Mouse (Mus musculus) midbrain, embryonic 13.5 days (tissue): ENCODE results near the gene Hsf5. TPM values are rescaled to one million over a fixed set of nuclear protein-coding genes. Genes with fewer than 3 reads are reported as not detected.
A peak's percentile ranks its signal among the peaks of the same experiment; 100 is the strongest.

ENCODE experiments used
- ATAC-seq: fragments of 200-750 bp; cut with Nextera tagmentation; 2 replicates; pipeline ENCODE4 v1.8.0; 2017; ENCODE audit warnings: mild to moderate bottlenecking, moderate TSS enrichment, moderate library complexity
- H3K27ac ChIP-seq: fragments of 300-500 bp; sonication (generic); 2 replicates; pipeline ENCODE4 v1.5.1; 2015; ENCODE audit warnings: inconsistent platforms, mild to moderate bottlenecking, moderate library complexity
- H3K27me3 ChIP-seq: fragments of 300-500 bp; sonication (generic); 2 replicates; pipeline ENCODE4 v1.6.1; 2015; ENCODE audit warnings: mild to moderate bottlenecking, inconsistent platforms
- H3K36me3 ChIP-seq: fragments of 300-500 bp; sonication (generic); 2 replicates; pipeline ENCODE4 v1.6.1; 2015; ENCODE audit warnings: mild to moderate bottlenecking, inconsistent platforms
- H3K4me1 ChIP-seq: fragments of 300-500 bp; sonication (generic); replicated peaks from 2 replicates; pipeline ENCODE4 v1.6.1; 2015; ENCODE audit warnings: inconsistent platforms
- H3K4me2 ChIP-seq: fragments of 300-500 bp; sonication (generic); replicated peaks from 2 replicates; pipeline ENCODE4 v1.6.1; 2015; ENCODE audit warnings: moderate library complexity, mild to moderate bottlenecking, inconsistent platforms
- H3K4me3 ChIP-seq: fragments of 300-500 bp; sonication (generic); replicated peaks from 2 replicates; pipeline ENCODE4 v1.5.1; 2015; ENCODE audit warnings: mild to moderate bottlenecking, inconsistent platforms
- H3K9ac ChIP-seq: fragments of 300-500 bp; sonication (generic); replicated peaks from 2 replicates; pipeline ENCODE4 v1.6.1; 2015; ENCODE audit warnings: mild to moderate bottlenecking, inconsistent platforms
- H3K9me3 ChIP-seq: fragments of 300-500 bp; sonication (generic); 2 replicates; pipeline ENCODE4 v1.6.1; 2016; ENCODE audit warnings: mild to moderate bottlenecking, inconsistent platforms
- WGBS: fragments of 180-500 bp; shearing (Covaris S2); methylation state at CpG from one replicate; pipeline ENCODE4 v1.1.7; 2015; 5-methylcytosine and 5-hydroxymethylcytosine counted together
- polyA plus RNA-seq: library from polyadenylated mRNA; unstranded; fragments of >200 nt; fragmentation: Nextera tagmentation; extraction: Ambion mirVana; gene quantifications from 2 replicates; pipeline ENCODE4 v1.2.1, GENCODE M21; 2015

The Hsf5 gene
- polyA plus RNA-seq, 1 experiment from 2014 or later, result 0.40 TPM

GRCm38 (mm10) chr11:87613972-87614371 is 3.0 kb upstream of the Hsf5 start:
- no peak overlapping the region for H3K4me2 ChIP-seq
- 92% methylated on average over 7 of the region's 7 CpGs for WGBS

DNA sequence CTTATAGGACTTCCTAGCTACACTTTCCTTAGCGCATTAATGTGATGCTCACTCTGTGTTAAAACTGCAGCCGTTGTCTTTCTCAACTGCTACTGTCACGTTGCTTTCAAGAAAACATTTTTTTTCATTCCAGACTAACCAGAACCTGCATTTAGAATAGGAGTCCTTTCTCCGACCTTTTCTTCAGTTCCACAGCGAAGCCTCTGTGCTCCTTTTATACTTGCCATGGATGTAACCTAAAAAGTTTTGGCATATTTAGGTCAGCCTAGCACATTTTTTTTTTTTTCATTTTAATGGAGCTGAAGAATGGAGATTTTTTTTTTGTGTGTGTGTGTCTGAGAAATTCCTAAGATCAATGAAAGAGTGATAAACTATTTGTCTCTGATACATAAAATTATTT is 1.4 kb upstream of the Hsf5 start:
- Histone ChIP-seq H3K27me3 (no peaks in the 10 kb centered on the region), H3K27ac (no peak overlapping the region), H3K9me3 (no peaks in the 10 kb centered on the region), H3K9ac (no peak overlapping the region), H3K4me1 (0 out of 2 replicates have a peak, but pooled peaks cover 7% of the 10 kb centered on the region), H3K36me3 (peaks cover 82% of the 10 kb centered on the region), H3K4me3 (no peak overlapping the region), H3K4me2 (no peak overlapping the region)
- WGBS, result 95% methylated on average over 5 of the region's 5 CpGs
- ATAC-seq, result no peak

More at GRCm38 (mm10) chr11:87613972-87614371, 3.0 kb upstream of the Hsf5 start:
- no peak overlapping the region for H3K4me3 ChIP-seq
- H3K4me1 ChIP-seq, result 0 out of 2 replicates have a peak, but pooled peaks cover 7% of the 10 kb centered on the region
- H3K36me3 ChIP-seq, result peaks cover 98% of the 10 kb centered on the region
- ATAC-seq, result no peak
- no peaks in the 10 kb centered on the region for H3K27me3 ChIP-seq
- H3K27ac ChIP-seq, result no peak overlapping the region
- no peak overlapping the region for H3K9ac ChIP-seq
- H3K9me3 ChIP-seq, result no peaks in the 10 kb centered on the region

DNA sequence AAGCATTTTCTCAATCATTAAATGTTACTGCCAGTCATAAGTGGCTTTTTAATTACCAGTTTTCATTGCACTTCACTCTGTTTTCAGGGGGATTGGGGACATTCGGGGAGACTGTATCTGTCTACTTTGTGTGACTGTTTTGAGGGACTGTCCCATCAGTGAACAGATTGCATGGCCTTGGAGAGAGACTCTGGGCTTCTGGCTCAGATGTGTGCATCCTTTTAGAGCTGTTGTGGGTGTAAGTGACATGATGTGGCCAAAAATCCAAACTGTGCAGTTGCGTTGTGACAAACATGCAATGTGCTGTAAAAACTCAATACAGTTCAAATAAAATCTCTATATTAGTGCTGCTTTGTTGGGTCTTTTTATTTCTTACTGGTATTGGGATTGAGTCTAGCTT is 1.0 kb upstream of the Hsf5 start:
- Histone ChIP-seq H3K27ac (no peak overlapping the region), H3K4me1 (0 out of 2 replicates have a peak, but pooled peaks cover 7% of the 10 kb centered on the region), H3K36me3 (peaks cover 78% of the 10 kb centered on the region), H3K4me3 (no peak overlapping the region), H3K4me2 (no peak overlapping the region), H3K27me3 (no peaks in the 10 kb centered on the region), H3K9me3 (no peaks in the 10 kb centered on the region), H3K9ac (no peak overlapping the region)
- no peak for ATAC-seq
- 93% methylated on average over 2 of the region's 2 CpGs for WGBS

GRCm38 (mm10) chr11:87617606-87618005 is 642 bp downstream of the Hsf5 start:
- Histone ChIP-seq H3K9ac (no peak overlapping the region), H3K27me3 (no peaks in the 10 kb centered on the region), H3K27ac (no peak overlapping the region), H3K9me3 (no peaks in the 10 kb centered on the region), H3K4me1 (0 out of 2 replicates have a peak, but pooled peaks cover 4% of the 10 kb centered on the region), H3K4me3 (no peak overlapping the region), H3K36me3 (peaks cover 64% of the 10 kb centered on the region), H3K4me2 (no peak overlapping the region)
- no peak for ATAC-seq
- WGBS, result 98% methylated on average over 32 of the region's 32 CpGs

DNA sequence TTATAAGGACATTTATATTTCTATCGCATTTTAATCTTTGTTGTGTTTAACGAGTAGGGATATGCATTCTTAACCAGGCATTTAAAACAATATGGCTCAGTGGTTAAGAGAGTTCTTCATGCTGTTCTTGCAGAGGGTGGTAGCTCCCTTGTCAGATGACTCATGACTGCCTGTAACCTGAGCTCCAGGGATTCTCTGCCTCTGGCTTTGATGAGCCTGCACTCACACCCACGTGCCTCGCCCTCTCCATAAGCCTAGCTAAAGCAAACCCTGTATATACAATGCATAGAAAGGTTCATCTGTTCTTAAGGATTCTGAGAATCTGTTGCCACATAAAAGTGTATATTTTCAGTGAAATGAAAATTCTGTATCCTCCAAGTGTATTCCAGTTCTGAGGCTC is 6.2 kb downstream of the Hsf5 start:
- H3K36me3 ChIP-seq, result peaks cover 46% of the 10 kb centered on the region
- no peaks in the 10 kb centered on the region for H3K27me3 ChIP-seq
- no peaks in the 10 kb centered on the region for H3K9me3 ChIP-seq
- H3K9ac ChIP-seq, result no peak overlapping the region
- H3K4me1 ChIP-seq, result no peaks in the 10 kb centered on the region
- no peak overlapping the region for H3K4me3 ChIP-seq
- no peak overlapping the region for H3K4me2 ChIP-seq
- no peak for ATAC-seq
- 91% methylated on average over 4 of the region's 4 CpGs for WGBS
- no peak overlapping the region for H3K27ac ChIP-seq

DNA sequence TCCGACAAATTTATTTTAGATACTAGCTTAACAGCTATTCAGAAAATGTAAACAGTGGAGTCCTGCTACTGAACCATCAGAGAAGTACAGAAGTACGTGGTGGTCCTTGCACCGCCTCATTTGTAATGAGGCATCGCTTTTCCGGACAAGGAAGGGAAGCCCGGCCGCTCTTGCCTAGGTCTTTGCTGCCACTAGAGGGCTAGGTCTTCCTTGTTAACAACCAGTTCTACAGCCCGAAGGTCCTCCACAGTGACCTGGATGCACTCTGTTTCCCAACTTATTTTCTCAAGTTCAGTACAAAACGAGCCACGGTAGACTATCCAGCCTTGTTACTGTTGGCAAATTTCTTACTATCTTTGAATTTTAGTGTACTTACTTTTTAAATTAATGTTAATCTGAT is 12.9 kb downstream of the Hsf5 start:
- H3K4me2 ChIP-seq, result no peak overlapping the region
- no peaks in the 10 kb centered on the region for H3K27me3 ChIP-seq
- H3K4me1 ChIP-seq, result no peaks in the 10 kb centered on the region
- peaks cover 22% of the 10 kb centered on the region for H3K36me3 ChIP-seq
- H3K27ac ChIP-seq, result no peak overlapping the region
- ATAC-seq, result 0 out of 2 replicates have a peak, but pooled peaks have one; percentile 27
- H3K4me3 ChIP-seq, result no peak overlapping the region
- no peaks in the 10 kb centered on the region for H3K9me3 ChIP-seq
- no peak overlapping the region for H3K9ac ChIP-seq
- 37% methylated on average over 10 of the region's 10 CpGs for WGBS

DNA sequence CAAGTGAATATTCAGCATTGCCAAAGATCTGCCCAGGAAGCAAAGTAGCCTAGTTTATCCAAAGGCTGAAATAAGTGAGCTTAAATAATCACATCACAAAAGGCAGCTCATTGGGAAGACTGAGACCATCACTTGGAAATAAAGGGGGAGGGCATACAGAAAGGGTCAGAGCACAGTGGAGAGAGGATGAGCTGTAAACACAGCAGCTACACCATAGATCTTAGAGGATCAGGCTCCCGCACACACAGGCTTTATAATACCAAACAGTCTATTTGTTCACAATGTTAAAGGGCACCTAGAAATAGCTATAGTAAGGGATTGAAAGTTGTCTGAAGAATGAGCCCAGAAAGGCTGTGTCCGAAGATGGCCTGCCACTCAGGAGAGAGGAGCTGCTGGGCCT is 21.8 kb downstream of the Hsf5 start:
- H3K27me3 ChIP-seq, result no peaks in the 10 kb centered on the region
- WGBS, result 10% methylated on average over 2 of the region's 2 CpGs
- peaks cover 12% of the 10 kb centered on the region for H3K4me1 ChIP-seq
- peak overlapping the region; percentile 42 for H3K4me3 ChIP-seq
- no peak for ATAC-seq
- peak overlapping the region; percentile 70 for H3K4me2 ChIP-seq
- peaks cover 6% of the 10 kb centered on the region for H3K36me3 ChIP-seq
- H3K9ac ChIP-seq, result peak overlapping the region; percentile 73
- H3K27ac ChIP-seq, result 0 out of 2 replicates have a peak overlapping the region, but pooled peaks have one; percentile 1
- H3K9me3 ChIP-seq, result no peaks in the 10 kb centered on the region

DNA sequence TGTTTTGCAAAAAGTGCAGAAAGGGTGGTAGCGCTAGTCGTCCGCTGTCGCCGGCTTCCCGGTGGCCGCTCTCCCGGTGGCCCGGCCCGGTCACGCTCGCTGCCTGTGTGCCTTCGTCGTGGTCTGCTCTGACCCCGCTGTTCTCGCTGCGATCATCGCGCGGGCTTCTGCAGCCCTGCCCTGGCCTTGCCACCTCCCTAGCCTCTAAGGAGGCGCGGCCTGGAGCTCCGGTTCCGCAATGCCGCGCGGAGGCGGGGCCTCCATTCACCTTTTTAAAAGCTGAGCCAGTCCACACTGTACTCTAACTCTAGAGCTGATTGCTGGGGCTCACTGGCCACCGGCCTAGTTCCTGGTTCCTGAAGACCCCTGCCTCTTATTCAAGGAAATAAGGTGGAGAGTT is 22.2 kb downstream of the Hsf5 start:
- Histone ChIP-seq H3K4me3 (peak overlapping the region; percentile 42), H3K27ac (0 out of 2 replicates have a peak overlapping the region, but pooled peaks have one; percentile 1), H3K27me3 (no peaks in the 10 kb centered on the region), H3K4me2 (peak overlapping the region; percentile 70), H3K9ac (peak overlapping the region; percentile 73), H3K4me1 (peaks cover 12% of the 10 kb centered on the region), H3K36me3 (peaks cover 6% of the 10 kb centered on the region), H3K9me3 (no peaks in the 10 kb centered on the region)
- under 1% methylated on average over 29 of the region's 29 CpGs for WGBS
- ATAC-seq, result peak; percentile 75

GRCm38 (mm10) chr11:87642865-87643264 is 25.9 kb downstream of the Hsf5 start:
- no peaks in the 10 kb centered on the region for H3K27me3 ChIP-seq
- H3K36me3 ChIP-seq, result no peaks in the 10 kb centered on the region
- ATAC-seq, result no peak
- peaks cover 12% of the 10 kb centered on the region for H3K4me1 ChIP-seq
- no peak overlapping the region for H3K9ac ChIP-seq
- no peaks in the 10 kb centered on the region for H3K9me3 ChIP-seq
- H3K27ac ChIP-seq, result no peak overlapping the region
- no peak overlapping the region for H3K4me2 ChIP-seq
- H3K4me3 ChIP-seq, result no peak overlapping the region

GRCm38 (mm10) chr11:87654693-87655092 is 37.7 kb downstream of the Hsf5 start:
- Histone ChIP-seq H3K9ac (no peak overlapping the region), H3K4me2 (no peak overlapping the region), H3K27ac (no peak overlapping the region), H3K36me3 (no peaks in the 10 kb centered on the region), H3K9me3 (no peaks in the 10 kb centered on the region), H3K4me1 (no peaks in the 10 kb centered on the region), H3K27me3 (no peaks in the 10 kb centered on the region), H3K4me3 (no peak overlapping the region)
- no peak for ATAC-seq
- WGBS, result 84% methylated on average over 5 of the region's 5 CpGs

- Histone ChIP-seq H3K9ac (no peak overlapping the region), H3K36me3 (no peaks in the 10 kb centered on the region), H3K27me3 (peaks cover 19% of the 10 kb centered on the region), H3K9me3 (no peaks in the 10 kb centered on the region), H3K27ac (no peak overlapping the region), H3K4me1 (peaks cover 7% of the 10 kb centered on the region), H3K4me3 (no peak overlapping the region), H3K4me2 (no peak overlapping the region)
- ATAC-seq, result no peak
- 78% methylated on average over 7 of the region's 7 CpGs for WGBS
Measured at GRCm38 (mm10) chr11:87659216-87659615, 42.3 kb downstream of the Hsf5 start.

- ATAC-seq, result no peak
- H3K27ac ChIP-seq, result no peak within 1 kb of the TSS
- WGBS, result 0% methylated on average over 8 of the region's 8 CpGs
- H3K9me3 ChIP-seq, result no peaks in the 10 kb centered on the region
- 0 out of 2 replicates have a peak within 1 kb of the TSS, but pooled peaks have one; percentile 4 for H3K9ac ChIP-seq
- peak within 1 kb of the TSS; percentile 37 for H3K4me3 ChIP-seq
- H3K4me2 ChIP-seq, result peak within 1 kb of the TSS; percentile 61
- H3K36me3 ChIP-seq, result no peaks in the 10 kb centered on the region
- peaks cover 23% of the 10 kb centered on the region for H3K27me3 ChIP-seq
- H3K4me1 ChIP-seq, result peaks cover 7% of the 10 kb centered on the region
Measured at GRCm38 (mm10) chr11:87662407-87662806, 45.4 kb downstream of the Hsf5 start, which contains the start of gene Rnf43. Gene Rnf43, plus strand, starts transcription at chr11:87662722.

- ATAC-seq, result no peak
- no peaks in the 10 kb centered on the region for H3K36me3 ChIP-seq
- H3K9ac ChIP-seq, result 0 out of 2 replicates have a peak overlapping the region, but pooled peaks have one; percentile 4
- 9% methylated on average over 14 of the region's 14 CpGs for WGBS
- peaks cover 7% of the 10 kb centered on the region for H3K4me1 ChIP-seq
- H3K4me3 ChIP-seq, result peak overlapping the region; percentile 37
- H3K27me3 ChIP-seq, result peaks cover 23% of the 10 kb centered on the region
- peak overlapping the region; percentile 61 for H3K4me2 ChIP-seq
- H3K9me3 ChIP-seq, result no peaks in the 10 kb centered on the region
- no peak overlapping the region for H3K27ac ChIP-seq
Measured at GRCm38 (mm10) chr11:87662822-87663221, 45.9 kb downstream of the Hsf5 start.
